Mouse (Mus musculus): ENCODE measurements at regions not wholly inside any gene's neighbourhood (a gene's known extent, or its start where the extent isn't known, plus 50 kb on each side); places are given as distances from the start of the nearest gene placed in this dataset.

DNA sequence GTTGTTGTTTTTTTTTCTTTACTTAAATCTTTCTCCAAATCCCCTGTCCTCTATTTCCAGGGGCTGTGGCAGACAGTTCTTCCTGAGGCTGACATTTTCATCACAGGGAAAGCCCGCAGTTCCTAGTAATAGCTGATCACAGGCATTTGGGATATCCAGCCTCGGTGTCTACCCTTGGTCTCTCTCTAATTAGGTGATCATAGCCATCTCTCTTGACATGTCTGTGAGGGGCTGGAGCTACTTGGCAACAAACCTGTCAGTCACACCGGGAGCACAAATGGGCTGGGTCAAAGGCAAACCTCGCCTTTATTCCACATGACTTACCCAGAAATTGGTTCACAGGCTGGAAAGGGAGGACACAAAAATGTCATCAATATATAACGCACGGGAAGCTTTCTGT is 86.7 kb upstream of the Mylip start:
- no peak for TF ChIP-seq POLR2A (IDR thresholded peaks at IDR 0.05; ENCODE audit: control insufficient read depth, low read depth, low read length)
- no peak for TF ChIP-seq CTCF (IDR thresholded peaks at IDR 0.05; ENCODE audit: control insufficient read depth, insufficient read depth, insufficient replicate concordance, low read depth, low read length)

Data from testis, adult 2 months (tissue).